Mouse (Mus musculus) left cerebral cortex, postnatal 4 days (tissue): ENCODE data around the gene Cldn5. TPM values are rescaled to one million over a fixed set of nuclear protein-coding genes. Genes with fewer than 3 reads are reported as not detected.

Experiments used
- DNase-seq: peaks from one replicate; pipeline ENCODE4 v3.0.0-alpha.2; 2022
- intact Hi-C: fragments of 180-260 bp; cut with DNase I; formaldehyde crosslinking; loops from one replicate; pipeline ENCODE4 v1.15.1; 2025
- total RNA-seq, 2 experiments: library from RNA; stranded (reverse); gene quantifications; 2 replicates each; pipeline ENCODE4 v1.2.3; 2021

Cldn5 gene
- total RNA-seq, 2 experiments from 2014 or later = 84.4 to 97.1 TPM

DNA sequence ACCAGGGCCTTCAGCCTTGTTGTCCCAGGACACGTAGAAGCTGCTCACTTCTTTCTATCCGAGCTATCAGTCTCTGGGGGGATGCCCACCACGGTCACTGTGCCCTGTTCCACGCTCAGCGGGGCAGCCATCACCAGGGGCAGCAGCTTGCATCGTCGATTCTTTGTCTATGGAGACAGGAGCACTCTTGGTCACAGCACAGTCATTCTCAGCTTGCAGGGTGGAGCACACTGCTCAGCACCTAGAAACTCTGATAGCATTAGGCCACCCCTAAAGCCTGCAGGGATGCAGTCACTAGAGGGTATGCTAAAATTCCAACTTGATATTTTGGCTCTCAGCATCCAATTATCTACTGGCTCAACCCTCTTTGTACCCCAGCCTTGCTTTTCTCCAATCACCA is 8.4 kb downstream of the Cldn5 start:
- intact Hi-C loops = no loop called here
- DNase-seq = no peak

DNA sequence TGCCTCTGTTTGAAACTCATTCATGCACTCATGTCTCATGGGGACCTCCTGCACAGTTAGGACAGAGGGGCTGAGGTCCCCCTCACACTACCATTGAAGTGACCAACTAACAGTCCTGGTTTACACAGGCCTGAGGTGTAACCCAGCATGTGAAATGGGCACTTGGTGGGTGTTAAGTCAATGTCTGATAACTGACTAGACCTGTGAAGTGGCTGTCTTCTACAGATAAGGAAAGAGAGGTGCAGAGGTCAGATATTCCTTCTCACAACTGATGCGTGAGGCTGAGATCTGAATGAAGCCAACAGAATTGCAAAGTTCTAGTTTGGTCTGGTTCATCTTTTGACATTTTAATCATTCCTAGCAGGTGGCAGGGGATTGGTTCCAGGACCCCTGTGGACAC is 8.8 kb downstream of the Cldn5 start:
- DNase-seq = no peak
- intact Hi-C loops = no loop called here

DNA sequence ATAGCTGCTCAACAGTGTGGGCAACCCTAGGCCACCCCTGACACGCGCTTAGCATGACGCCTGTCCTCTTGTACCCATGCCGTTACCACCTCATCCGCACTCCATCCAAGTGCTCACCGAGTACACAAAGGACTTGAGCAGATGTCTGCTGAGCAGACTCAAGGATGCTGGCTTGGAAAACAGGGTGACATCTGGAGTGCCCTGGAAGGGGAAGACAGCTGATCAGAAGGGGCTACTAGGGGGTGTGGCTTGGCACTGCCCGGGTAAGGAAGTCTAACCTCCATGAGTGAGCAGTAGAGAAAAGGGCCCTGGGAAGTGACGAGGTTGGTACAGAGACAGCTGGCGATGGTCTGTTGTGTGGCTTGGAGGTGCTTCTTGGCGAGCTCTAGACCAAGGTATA is 10.0 kb downstream of the Cldn5 start:
- DNase-seq = peak; percentile 18

DNA sequence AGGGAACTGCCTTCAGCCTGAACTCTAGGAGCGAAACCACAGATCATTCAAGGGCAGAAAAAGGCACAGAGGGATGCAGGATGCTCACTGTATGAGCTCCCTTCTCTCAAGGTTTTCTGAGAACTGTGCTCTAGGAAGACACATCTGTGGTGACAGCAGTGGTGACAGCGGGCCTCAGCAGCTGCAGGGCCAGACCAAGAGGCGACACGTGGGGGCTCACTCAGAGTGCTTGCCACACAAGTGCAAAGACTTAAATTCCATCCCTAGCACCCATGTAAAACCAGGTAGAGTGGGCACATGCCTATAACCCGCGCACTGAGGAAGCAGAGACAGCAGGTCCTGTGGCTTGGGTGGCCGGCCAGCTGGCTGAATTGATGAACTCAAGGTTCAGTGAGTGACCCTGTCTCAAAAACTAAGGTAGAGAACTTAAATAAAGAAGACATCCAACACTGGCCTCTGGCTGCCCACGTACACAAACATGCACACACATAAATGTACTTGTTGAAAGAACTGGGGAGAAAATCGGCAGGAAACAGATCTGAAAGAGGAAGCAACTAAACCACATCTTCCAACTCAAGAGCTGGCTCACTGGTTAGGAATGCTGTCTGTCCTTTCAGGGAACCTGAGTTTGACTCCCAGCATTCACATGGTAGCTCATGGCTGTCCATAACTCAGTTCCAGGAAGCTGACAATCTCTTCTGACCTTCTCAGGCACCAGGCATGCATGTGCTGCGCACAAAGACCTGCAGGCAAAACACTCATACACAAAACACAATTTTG is 12.2 kb downstream of the Cldn5 start:
- intact Hi-C loops = no loop called here
- no peak for DNase-seq

More for the DNA sequence above, 10.0 kb downstream of the Cldn5 start:
- intact Hi-C loops = no loop called here

DNA sequence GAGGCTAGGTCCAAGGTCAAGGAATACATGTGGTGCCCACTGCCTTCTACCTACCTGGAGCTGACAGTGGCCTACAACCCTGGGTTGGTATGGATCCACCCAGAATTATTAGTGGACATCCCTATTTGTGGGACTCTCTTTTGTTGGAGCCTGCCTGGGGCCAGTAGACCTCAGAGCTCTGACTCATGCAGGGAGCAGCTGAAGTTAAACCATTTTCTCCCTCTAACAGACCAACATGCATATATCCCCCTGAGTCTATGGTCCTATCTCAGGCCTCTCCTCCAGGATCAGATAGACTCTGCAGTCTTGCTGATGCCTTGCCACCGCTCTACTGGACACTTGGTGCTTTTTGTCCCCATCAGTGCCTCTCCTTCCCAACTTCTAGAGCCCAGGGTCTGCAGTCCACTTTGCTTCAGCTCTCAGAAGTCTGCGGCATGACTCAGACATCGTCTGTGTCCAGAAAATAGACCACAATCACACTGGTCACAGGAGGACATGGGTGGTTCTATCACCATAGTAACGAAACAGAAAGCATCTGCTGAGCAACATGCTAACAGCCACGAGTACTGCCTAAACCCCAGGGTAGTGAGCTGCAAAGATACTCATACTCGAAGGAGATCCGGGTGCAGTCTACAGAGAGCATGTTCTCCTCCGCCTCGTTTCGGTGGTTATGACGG is 18.7 kb downstream of the Cldn5 start:
- intact Hi-C loops = loop anchor here (5.0 to 10.0 kb wide), 3 partner anchors 98 to 351 kb away; partner anchors contain the start of genes Gm49601 and Sept5
- DNase-seq = no peak

DNA sequence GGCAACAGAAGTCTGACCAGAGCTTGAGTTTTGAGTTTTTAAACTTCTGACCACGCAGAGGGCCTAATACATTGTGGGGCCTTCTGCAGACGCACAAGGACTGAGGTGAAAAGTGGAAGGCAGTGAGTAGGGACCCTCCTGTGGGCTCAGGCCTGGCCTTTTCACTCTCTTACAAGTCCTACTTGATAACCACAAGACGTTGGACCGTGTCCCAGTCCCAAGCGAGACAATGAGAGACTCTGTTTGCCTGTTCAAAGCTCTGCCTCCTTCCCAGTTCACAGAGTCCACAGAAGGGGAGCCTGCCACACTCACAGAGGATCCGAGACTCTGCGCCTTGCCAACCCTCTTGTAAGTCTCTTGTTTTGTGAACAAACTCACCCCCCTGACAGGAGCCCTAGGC is 20.0 kb downstream of the Cldn5 start:
- DNase-seq = no peak
- intact Hi-C loops = loop anchor here (5.0 to 10.0 kb wide), 3 partner anchors 99 to 352 kb away; partner anchors contain the start of genes Gm49601 and Sept5

DNA sequence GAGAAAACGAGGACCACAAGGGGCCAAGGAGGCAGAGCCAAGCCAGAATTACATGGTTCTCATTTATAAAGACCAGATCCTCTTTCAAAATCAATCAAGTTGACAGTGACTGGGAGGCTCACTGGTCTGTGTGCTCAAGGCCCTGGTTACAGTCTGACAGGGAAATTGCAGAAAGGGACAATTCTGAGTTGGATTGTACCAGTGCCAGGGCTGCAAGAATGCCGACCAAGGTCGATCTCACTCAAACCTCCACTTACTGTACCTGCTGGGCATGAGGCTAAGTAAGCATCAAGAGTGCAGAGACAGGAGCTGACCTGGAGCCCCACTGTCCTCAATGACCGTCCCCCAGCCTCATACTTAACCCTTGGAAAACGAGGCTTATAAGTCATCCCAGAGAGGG is 21.5 kb downstream of the Cldn5 start:
- no peak for DNase-seq
- intact Hi-C loops = loop anchor here (5.0 to 10.0 kb wide), 3 partner anchors 101 to 353 kb away; partner anchors contain the start of genes Gm49601 and Sept5

DNA sequence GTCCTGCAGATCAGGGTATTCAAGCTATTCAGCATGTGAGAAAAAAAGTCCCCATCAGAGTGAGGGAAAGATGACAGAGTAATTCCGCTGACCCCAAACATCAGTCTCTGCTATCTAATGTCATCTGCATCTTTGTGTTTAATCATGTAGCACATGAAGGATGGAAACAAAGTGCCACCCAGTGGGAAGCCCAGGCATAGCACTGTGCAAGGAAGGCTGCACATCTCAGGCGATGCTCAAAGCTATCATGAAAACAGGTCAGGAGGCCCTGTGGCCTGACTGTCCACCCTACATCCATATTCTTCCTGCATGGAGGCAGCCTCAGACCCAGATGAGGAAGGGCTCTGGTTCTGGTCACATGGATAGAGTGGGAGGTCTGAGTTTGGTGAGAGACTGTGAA is 22.2 kb downstream of the Cldn5 start:
- peak; percentile 61 for DNase-seq
- intact Hi-C loops = loop anchor here (5.0 to 10.0 kb wide), 3 partner anchors 102 to 354 kb away; partner anchors contain the start of genes Gm49601 and Sept5

DNA sequence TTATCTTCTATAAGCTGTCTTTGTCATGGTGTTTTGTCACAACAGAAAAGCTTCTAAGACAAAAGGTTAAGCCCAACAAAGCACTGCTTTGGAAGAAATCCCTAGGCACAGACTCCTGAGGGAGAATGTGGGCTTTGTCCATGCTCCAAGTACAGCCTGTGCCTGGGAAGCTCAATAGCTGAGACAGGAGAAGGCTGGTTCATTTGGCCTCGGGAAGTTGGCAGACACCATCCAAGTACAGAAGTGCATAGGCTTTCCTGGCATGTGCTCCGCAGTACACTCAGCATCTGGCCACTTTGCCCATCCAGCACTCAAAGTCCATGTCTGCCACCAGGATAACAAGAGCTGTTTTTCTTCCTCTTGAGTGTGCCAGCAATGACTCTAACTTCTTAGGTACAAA is 29.1 kb downstream of the Cldn5 start:
- DNase-seq = no peak
- intact Hi-C loops = no loop called here

DNA sequence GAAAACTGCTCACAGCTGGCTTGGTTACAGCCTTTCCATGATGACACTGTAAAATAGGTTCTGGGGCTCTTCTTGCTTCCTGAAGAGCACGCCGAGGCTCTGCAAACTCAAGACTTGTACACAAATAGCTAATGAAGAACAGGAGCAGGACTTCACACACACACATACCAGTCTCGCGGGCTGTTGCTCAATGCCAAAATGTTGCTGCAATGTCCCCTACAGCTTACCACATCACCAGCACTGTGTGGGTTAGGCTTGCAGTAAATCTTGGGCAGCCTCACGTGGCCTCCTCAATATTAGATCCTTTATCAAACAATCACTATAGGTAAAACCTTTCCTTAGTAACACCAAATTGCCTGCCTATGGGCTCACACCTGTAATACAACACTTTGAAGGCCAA is 32.4 kb downstream of the Cldn5 start:
- no peak for DNase-seq
- intact Hi-C loops = no loop called here

DNA sequence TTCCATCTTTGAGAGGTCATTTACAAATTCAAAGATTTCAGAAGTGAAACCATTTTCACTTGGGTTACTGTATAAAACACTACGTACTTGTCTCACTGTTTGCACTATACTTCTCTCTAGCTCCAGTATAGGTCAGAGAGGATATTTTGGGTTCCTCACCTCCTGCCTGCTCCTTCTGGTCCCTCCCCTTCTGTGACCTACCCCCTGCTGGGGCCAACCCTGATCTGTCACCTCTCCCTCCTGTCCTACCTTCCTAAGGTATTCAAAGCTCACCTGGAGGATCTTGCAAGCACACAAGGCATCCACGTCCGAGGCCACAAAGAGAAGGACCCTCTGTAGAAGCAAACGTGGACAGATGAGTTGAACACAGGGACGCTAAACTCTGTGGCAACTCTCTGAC is 34.4 kb downstream of the Cldn5 start:
- peak; percentile 30 for DNase-seq
- intact Hi-C loops = no loop called here

DNA sequence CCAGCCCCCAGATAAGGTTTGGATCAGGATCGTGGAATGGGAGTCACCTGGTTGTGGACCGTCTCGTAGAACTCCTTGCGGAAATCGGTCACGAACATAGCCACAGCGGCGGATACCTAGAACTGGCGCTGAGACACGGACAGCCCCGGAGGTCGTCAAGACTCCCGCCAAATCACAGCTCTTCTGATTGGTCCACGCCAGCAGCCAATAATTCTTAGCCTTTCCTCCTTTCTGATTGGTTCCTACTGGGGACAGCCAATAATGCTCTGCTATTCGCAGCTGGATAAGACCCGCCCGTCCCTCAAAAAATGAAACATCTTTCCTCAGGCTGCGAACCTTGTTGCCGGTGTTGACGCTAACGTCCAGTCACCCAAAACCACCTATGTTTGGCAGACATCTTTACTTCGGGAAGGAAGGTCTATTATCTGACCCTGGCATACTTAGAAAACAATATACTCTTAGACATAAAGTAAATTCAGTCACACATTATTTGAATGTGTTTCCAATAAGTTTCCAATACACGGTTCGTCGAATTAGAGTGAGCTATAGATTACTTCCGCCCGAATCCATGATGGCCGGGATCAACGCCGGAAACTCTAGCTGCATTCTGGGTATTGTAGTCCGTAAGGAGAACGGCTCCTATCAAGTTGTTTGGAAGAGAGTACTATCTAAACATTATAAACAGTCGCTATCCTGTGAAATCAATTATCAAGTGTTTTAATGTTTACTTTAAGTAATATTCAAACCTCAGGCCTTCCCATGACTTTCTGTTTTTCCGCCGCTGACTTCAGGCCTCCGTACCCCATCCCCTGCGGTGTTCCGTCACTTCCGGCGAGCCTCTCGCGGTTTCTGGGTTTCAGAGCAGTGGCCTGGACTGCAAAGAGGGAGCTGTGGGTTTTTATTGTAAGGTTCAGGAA is 35.1 kb downstream of the Cldn5 start, which contains the start of the genes Ufd1 and Cdc45:
Gene Ufd1, plus strand, starts transcription at position 312 of the 917 bp plus-strand sequence.
Gene Cdc45, minus strand, starts transcription at position 520 of the 917 bp plus-strand sequence.
- intact Hi-C loops = no loop called here
- DNase-seq = peak; percentile 82

DNA sequence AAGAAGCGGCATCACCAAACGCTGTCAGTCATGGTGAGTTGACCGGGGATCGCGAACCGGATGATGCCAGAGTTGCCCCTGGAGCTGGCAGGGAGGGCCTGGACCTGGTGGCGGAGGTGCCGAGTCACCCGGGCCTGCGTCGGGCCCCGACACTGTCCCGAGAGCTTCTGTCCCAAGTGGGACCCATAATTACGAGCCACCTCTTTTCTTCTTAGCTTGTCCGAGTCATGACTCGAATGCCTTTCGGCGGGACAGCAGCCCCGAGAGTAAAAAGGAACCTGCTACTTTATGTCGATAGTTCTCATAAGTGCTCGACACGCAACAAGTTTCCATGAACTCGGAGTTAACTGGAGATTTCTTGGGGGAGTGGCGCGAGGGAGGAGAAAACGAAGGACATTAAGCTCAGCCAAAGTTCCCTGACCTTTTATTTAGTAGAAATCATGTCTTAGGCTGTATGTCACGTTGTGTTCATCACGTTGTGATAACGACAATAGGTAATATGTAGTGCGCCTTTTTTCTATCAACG is 35.8 kb downstream of the Cldn5 start:
- intact Hi-C loops = no loop called here
- no peak for DNase-seq

DNA sequence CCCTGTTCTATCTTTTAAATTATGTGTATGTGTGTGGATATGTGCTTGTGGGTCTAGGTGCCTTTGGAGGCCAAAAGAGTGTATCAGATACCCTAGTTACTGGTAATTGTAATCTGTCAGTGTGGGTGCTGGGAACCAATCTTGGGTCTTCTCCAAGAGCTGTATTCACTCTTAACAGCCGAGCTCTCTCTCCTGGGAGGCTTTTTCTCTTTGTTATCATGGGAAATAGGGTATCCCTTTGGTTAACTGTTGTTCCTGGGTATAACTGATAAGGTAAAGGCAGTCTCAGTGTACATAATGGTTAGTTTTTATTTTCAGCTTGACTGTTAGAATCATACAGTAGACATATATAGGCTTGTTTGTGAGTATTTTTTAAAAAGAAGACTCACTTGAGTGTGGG is 45.7 kb downstream of the Cldn5 start:
- intact Hi-C loops = no loop called here
- no peak for DNase-seq

DNA sequence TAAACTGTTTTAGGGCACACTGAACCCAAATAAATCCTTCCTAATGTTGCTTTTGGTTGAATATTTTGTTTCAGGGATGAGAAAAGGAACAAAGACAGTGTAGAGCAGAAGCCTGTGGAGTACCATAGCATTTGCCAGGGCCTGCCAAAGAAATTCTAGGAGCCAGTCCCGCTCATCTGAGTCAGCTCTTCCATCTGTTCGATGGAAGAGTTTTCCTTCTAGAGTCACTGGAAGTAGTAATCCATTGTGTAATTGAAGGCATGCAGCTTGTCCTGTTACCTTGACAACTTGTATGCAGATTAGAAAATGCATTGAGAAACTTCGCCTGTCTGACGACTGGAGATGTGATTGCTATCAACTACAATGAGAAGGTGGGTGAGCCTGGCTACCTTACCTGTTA is 46.3 kb downstream of the Cldn5 start:
- no peak for DNase-seq
- intact Hi-C loops = no loop called here

Other genes starting within 250 kb of the Cldn5 start
- gene Tbx1, start 186.2 kb upstream of the Cldn5 start, total RNA-seq = 1 to 10 TPM; 1.2 TPM
- 10 to 100 TPM; 10.1 to 11.9 TPM for gene Gp1bb, start 154.4 kb upstream of the Cldn5 start, total RNA-seq
- gene Gm49601, start 150.4 kb upstream of the Cldn5 start, total RNA-seq = 100 to 1,000 TPM; 107 to 111 TPM
- gene Sept5, start 146.9 kb upstream of the Cldn5 start, total RNA-seq = 100 to 1,000 TPM; 555 to 571 TPM
- gene Ufd1, start 34.9 kb downstream of the Cldn5 start, total RNA-seq = 100 to 1,000 TPM in 1 of 2 experiments, 10 to 100 TPM in 1; 95.2 to 107 TPM
- gene Cdc45, start 35.1 kb downstream of the Cldn5 start, total RNA-seq = 1 to 10 TPM; 4.9 TPM
- 10 to 100 TPM; 20.2 to 21.9 TPM for gene 2510002D24Rik, start 59.7 kb downstream of the Cldn5 start, total RNA-seq
- gene Gm28539, start 59.7 kb downstream of the Cldn5 start, total RNA-seq = 10 to 100 TPM in 1 of 2 experiments, 1 to 10 TPM in 1; 8.9 to 14.3 TPM
- gene Mrpl40, start 100.0 kb downstream of the Cldn5 start, total RNA-seq = 10 to 100 TPM; 42.9 to 45.7 TPM
- gene Hira, start 100.2 kb downstream of the Cldn5 start, total RNA-seq = 100 to 1,000 TPM; 133 to 134 TPM